Mouse (Mus musculus) heart, embryonic 16.5 days (tissue): ENCODE data around the gene Pkn2. TPM values are rescaled to one million over a fixed set of nuclear protein-coding genes. Genes with fewer than 3 reads are reported as not detected.

Experiments used
- ATAC-seq: fragments of 200-750 bp; cut with Nextera tagmentation; replicated peaks from 2 replicates; pipeline ENCODE4 v1.8.0; 2017; ENCODE audit warnings: moderate number of reproducible peaks; ENCODE audit not compliant: insufficient read depth, low FRiP score; ENCODE audit errors: extremely low read depth
- H3K27ac ChIP-seq: fragments of 300-500 bp; sonication (generic); 2 replicates; pipeline ENCODE4 v1.5.1; 2014; ENCODE audit warnings: mild to moderate bottlenecking, low read length, control low read depth, moderate library complexity
- H3K27me3 ChIP-seq: fragments of 300-500 bp; sonication (generic); 2 replicates; pipeline ENCODE4 v1.6.1; 2014; ENCODE audit warnings: low read length, mixed read lengths; ENCODE audit not compliant: control insufficient read depth, insufficient read depth
- H3K36me3 ChIP-seq: fragments of 300-500 bp; sonication (generic); 2 replicates; pipeline ENCODE4 v1.6.1; 2014; ENCODE audit not compliant: control insufficient read depth, insufficient read depth
- H3K4me1 ChIP-seq: fragments of 300-500 bp; sonication (generic); 2 replicates; pipeline ENCODE4 v1.6.1; 2014; ENCODE audit warnings: low read length, mixed read lengths; ENCODE audit not compliant: control insufficient read depth, insufficient read depth
- H3K4me2 ChIP-seq: fragments of 300-500 bp; sonication (generic); 2 replicates; pipeline ENCODE4 v1.6.1; 2014; ENCODE audit warnings: low read depth, mild to moderate bottlenecking, control low read depth, low read length
- H3K4me3 ChIP-seq: fragments of 300-500 bp; sonication (generic); 2 replicates; pipeline ENCODE4 v1.5.1; 2014; ENCODE audit warnings: mild to moderate bottlenecking, control low read depth, low read length
- H3K9ac ChIP-seq: fragments of 300-500 bp; sonication (generic); 2 replicates; pipeline ENCODE4 v1.6.1; 2014; ENCODE audit warnings: low read length, control low read depth
- H3K9me3 ChIP-seq: fragments of 300-500 bp; sonication (generic); replicated peaks from 2 replicates; pipeline ENCODE4 v1.6.1; 2016; ENCODE audit warnings: low read length; ENCODE audit not compliant: control insufficient read depth
- WGBS: fragments of 180-500 bp; shearing (Covaris S2); extraction: QIAGEN DNeasy Blood & Tissue Kit; methylation state at CpG from one replicate; pipeline ENCODE4 v1.1.7; 2014; 5-methylcytosine and 5-hydroxymethylcytosine counted together
- polyA plus RNA-seq: library from polyadenylated mRNA; unstranded; fragments of >200 nt; fragmentation: Nextera tagmentation; extraction: Ambion mirVana; gene quantifications from 2 replicates; pipeline ENCODE4 v1.2.1, GENCODE M21; 2015

The Pkn2 gene
- polyA plus RNA-seq, 1 experiment from 2014 or later = 31.5 TPM

- Histone ChIP-seq H3K27ac (no peak overlapping the region), H3K4me1 (no peaks in the 10 kb centered on the region), H3K9ac (no peak overlapping the region), H3K4me2 (no peak overlapping the region), H3K9me3 (no peaks in the 10 kb centered on the region), H3K36me3 (no peaks in the 10 kb centered on the region), H3K27me3 (no peaks in the 10 kb centered on the region), H3K4me3 (no peak overlapping the region)
- no peak for ATAC-seq
- WGBS = 67% methylated on average over 8 of the region's 8 CpGs
These were observed 17.2 kb upstream of the Pkn2 start for GRCm38 (mm10) chr3:142898949-142899396.

GRCm38 (mm10) chr3:142890442-142890841, 8.6 kb upstream of the Pkn2 start:
- Histone ChIP-seq H3K36me3 (no peaks in the 10 kb centered on the region), H3K4me3 (no peak overlapping the region), H3K27me3 (no peaks in the 10 kb centered on the region), H3K4me1 (no peaks in the 10 kb centered on the region), H3K4me2 (no peak overlapping the region), H3K9me3 (no peaks in the 10 kb centered on the region), H3K9ac (no peak overlapping the region), H3K27ac (no peak overlapping the region)
- WGBS = 75% methylated on average over 3 of the region's 3 CpGs
- no peak for ATAC-seq

- Histone ChIP-seq H3K27ac (no peak overlapping the region), H3K4me2 (no peak overlapping the region), H3K36me3 (no peaks in the 10 kb centered on the region), H3K4me1 (peaks cover 7% of the 10 kb centered on the region), H3K9me3 (no peaks in the 10 kb centered on the region), H3K9ac (no peak overlapping the region), H3K4me3 (no peak overlapping the region), H3K27me3 (no peaks in the 10 kb centered on the region)
- 76% methylated on average over 3 of the region's 3 CpGs for whole genome bisulfite sequencing
- ATAC-seq = no peak
These were observed 5.2 kb upstream of the Pkn2 start for GRCm38 (mm10) chr3:142886963-142887362.

GRCm38 (mm10) chr3:142884594-142884993, 2.8 kb upstream of the Pkn2 start:
- Histone ChIP-seq H3K4me2 (no peak overlapping the region), H3K36me3 (no peaks in the 10 kb centered on the region), H3K9ac (no peak overlapping the region), H3K27me3 (no peaks in the 10 kb centered on the region), H3K27ac (no peak overlapping the region), H3K4me3 (no peak overlapping the region), H3K9me3 (no peaks in the 10 kb centered on the region), H3K4me1 (peaks cover 9% of the 10 kb centered on the region)
- no peak for ATAC-seq

- Histone ChIP-seq H3K27me3 (no peaks in the 10 kb centered on the region), H3K4me3 (peak overlapping the region; percentile 100), H3K36me3 (no peaks in the 10 kb centered on the region), H3K9ac (peak overlapping the region; percentile 98), H3K4me2 (peak overlapping the region; percentile 64), H3K27ac (peak overlapping the region; percentile 92), H3K9me3 (no peaks in the 10 kb centered on the region), H3K4me1 (peaks cover 9% of the 10 kb centered on the region)
- 0% methylated on average over 11 of the region's 40 CpGs for WGBS
- ATAC-seq = peak; percentile 41
These were observed 274 bp downstream of the Pkn2 start for GRCm38 (mm10) chr3:142881589-142881871.

- peak; percentile 4 for ATAC-seq
- no peaks in the 10 kb centered on the region for H3K27me3 ChIP-seq
- peak overlapping the region; percentile 100 for H3K4me3 ChIP-seq
- peak overlapping the region; percentile 98 for H3K9ac ChIP-seq
- H3K36me3 ChIP-seq = no peaks in the 10 kb centered on the region
- H3K27ac ChIP-seq = peak overlapping the region; percentile 92
- WGBS = under 1% methylated on average over 45 of the region's 72 CpGs
- H3K4me1 ChIP-seq = peaks cover 9% of the 10 kb centered on the region
- H3K9me3 ChIP-seq = no peaks in the 10 kb centered on the region
- peak overlapping the region; percentile 64 for H3K4me2 ChIP-seq
These were observed 815 bp downstream of the Pkn2 start for GRCm38 (mm10) chr3:142880790-142881588.

GRCm38 (mm10) chr3:142863236-142863635, 18.6 kb downstream of the Pkn2 start:
- WGBS = 69% methylated on average over 2 of the region's 2 CpGs
- Histone ChIP-seq H3K9me3 (no peaks in the 10 kb centered on the region), H3K4me3 (no peak overlapping the region), H3K27ac (no peak overlapping the region), H3K4me1 (no peaks in the 10 kb centered on the region), H3K9ac (no peak overlapping the region), H3K36me3 (no peaks in the 10 kb centered on the region), H3K4me2 (no peak overlapping the region), H3K27me3 (no peaks in the 10 kb centered on the region)
- no peak for ATAC-seq

- H3K27ac ChIP-seq = no peak overlapping the region; the same call in 1 of the 2 replicates
- H3K4me1 ChIP-seq = peaks cover 10% of the 10 kb centered on the region
- H3K27me3 ChIP-seq = no peaks in the 10 kb centered on the region
- no peak overlapping the region for H3K9ac ChIP-seq
- no peak overlapping the region for H3K4me2 ChIP-seq
- 46% methylated on average over 3 of the region's 3 CpGs for WGBS
- no peak for ATAC-seq
- H3K36me3 ChIP-seq = no peaks in the 10 kb centered on the region
- H3K4me3 ChIP-seq = no peak overlapping the region
- H3K9me3 ChIP-seq = no peaks in the 10 kb centered on the region
These were observed 25.0 kb downstream of the Pkn2 start for GRCm38 (mm10) chr3:142856832-142857231.

- Histone ChIP-seq H3K27me3 (no peaks in the 10 kb centered on the region), H3K9ac (no peak overlapping the region), H3K4me1 (peaks cover 10% of the 10 kb centered on the region), H3K4me2 (peak overlapping the region; percentile 23; the same call in 1 of the 2 replicates), H3K4me3 (no peak overlapping the region), H3K36me3 (no peaks in the 10 kb centered on the region), H3K9me3 (no peaks in the 10 kb centered on the region), H3K27ac (no peak overlapping the region)
- WGBS = 66% methylated on average over 4 of the region's 4 CpGs
- ATAC-seq = no peak
These were observed 25.8 kb downstream of the Pkn2 start for GRCm38 (mm10) chr3:142855961-142856472.
